Mouse (Mus musculus) gastrocnemius, adult 18-20 months (tissue): ENCODE measurements around the gene Slc25a27. TPM values are rescaled to one million over a fixed set of nuclear protein-coding genes. Genes with fewer than 3 reads are reported as not detected.

Source experiments
- DNase-seq: peaks from one replicate; pipeline ENCODE4 v3.0.0; 2021; ENCODE audit warnings: low spot score
- long read RNA-seq, 2 experiments: library from polyadenylated mRNA; stranded (forward); transcript quantifications; one replicate each; pipeline ENCODE4 v2.0.0; 2021
- total RNA-seq, 2 experiments: library from RNA; stranded (reverse); gene quantifications; 2 replicates each; pipeline ENCODE4 v1.2.3; 2021

Slc25a27 gene
- total RNA-seq: 1 to 10 TPM; 4.8 to 5.6 TPM
- long read RNA-seq, experiment 1, transcript Slc25a27-201 (9 exons, 2,895 nt): major isoform, 6 of 12 reads
- long read RNA-seq, experiment 1, partial matches to known transcripts: 2 of 12 reads
- long read RNA-seq, experiment 1, other reads (novel, unspliced or antisense): 4 of 12 reads
- long read RNA-seq, experiment 2, partial matches to known transcripts: 1 of 7 reads
- long read RNA-seq, experiment 2, other reads (novel, unspliced or antisense): 5 of 7 reads

DNA sequence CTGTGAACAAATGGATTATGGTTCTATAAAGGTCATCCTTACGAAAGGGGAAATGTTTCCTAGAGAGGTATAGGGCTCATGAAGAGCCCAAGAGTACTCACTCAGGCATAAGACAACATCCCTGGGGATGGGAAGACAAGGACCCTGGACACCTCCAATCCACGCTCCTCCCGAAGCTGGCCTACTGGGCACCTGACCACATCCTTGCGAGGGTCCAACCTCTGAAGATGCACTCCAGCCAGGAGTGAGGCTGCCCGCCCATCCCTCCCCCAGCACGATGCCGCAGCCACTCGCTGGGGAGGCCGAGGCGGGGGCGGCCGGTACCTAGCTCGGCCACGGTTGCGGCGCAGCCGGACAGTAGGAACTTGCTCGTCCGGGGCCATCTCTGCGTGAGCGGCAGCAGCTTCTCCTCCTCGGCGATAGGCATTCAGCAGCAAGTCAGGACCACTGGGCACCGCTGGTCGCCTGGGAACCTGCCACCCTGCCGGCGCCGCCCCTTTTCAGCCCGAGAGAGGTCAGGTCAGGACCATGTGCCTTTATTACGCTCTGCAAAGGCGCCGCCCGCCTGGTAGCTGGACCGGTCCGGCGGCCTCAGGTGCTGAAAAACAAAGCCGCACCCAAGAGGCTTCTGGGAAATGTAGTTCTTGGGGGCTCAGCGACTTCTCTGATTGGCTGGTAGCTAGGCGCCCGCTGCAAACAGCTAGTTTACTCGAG lies at the start of gene Slc25a27:
Slc25a27 (minus strand) TSS at position 639 of the 714 bp plus-strand sequence.
- peak; percentile 94 for DNase-seq

DNA sequence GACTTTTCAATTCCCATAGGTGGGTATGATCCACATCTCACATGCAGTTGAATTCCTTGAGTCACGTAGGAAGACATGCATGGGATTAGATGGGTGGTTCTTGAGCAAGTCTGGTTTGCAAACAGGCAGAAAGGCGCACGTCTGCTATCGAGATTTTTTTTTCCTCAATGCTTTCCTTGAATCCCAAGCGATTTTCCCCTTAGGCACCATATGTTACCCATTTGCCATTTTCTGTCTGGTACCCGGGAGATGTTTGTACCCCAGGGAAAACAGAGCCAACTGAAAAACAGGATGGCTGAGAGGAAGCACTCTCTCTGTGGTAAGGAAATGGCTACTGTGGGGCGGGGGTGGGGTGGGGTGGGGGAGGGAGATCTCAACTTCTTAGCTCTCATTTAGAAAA lies 49.6 kb upstream of the Slc25a27 start:
- no peak for DNase-seq

DNA sequence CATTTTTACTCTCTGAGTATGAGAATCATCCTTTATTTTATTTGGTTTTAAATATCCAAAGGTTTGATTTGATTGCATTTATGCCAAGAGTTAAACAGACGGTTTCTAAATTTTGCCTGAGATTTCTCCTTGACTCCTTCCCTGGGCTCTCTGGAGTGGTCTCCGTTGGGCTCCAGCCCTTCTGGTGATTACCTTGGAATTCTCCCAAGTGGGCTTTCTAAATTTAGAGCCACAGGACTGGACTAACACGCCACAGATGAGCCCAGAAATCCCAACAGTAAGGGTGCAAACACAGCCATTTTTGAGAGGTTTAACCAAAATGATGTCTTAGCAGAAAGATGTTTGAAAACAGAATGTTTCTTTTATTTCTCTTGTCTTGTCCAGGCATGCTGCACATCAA lies 47.2 kb upstream of the Slc25a27 start:
- DNase-seq: no peak

DNA sequence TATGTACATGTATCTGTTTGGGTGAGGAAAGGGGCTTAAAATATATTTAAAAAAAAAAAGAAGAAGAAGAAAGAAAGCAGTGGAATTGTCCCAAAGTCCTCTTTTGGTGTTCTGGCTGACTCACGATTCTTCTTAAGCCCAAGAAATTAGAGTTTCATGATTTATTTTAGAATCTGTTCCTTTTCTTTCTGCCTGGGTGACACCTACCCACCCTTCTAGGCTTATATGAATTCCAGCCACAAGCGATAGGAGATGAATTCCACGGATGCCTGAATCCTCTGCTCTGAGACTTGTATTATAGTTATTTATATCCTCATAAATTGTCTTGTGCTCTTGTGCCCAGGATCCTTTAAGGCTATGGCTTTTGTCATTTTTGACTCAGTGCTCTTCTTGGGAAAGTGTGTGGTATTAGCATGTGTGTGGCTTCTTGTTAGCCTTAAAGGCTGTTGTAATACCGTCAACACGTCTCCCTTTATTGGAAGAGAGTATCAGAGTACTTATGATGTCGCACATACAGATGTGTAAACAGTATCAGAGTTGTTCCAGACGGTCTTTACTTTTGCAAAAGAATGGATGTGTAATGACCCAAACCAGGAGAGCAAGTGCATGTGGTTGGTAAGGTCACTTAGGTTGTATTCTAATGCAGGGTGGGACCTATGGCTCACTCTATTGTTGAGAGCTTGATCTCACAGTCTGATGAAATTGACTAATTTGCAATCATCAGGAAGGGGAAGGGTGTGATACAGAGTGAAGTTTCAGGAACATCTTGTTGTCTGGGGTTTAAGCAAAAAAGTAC lies 44.7 kb upstream of the Slc25a27 start:
- DNase-seq: no peak

DNA sequence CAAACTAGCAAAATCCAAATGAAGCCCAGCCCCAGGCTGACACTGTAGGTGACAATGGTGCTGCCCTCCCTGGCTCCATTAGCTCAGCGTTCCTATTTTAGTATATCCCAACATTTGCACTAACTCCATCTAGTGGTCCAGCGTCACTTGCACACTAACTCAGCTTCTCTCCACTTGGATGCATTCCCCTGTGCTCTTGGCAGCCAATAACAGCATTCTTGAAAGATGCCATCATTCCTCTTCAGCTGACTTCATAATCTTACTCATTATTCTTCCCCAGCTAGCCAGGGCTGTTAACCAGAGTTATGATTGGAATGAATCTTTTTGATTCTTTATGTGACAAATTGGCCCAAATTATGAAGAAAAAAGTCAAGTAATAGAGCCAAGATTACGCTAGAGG lies 40.2 kb upstream of the Slc25a27 start:
- peak; percentile 52 for DNase-seq

DNA sequence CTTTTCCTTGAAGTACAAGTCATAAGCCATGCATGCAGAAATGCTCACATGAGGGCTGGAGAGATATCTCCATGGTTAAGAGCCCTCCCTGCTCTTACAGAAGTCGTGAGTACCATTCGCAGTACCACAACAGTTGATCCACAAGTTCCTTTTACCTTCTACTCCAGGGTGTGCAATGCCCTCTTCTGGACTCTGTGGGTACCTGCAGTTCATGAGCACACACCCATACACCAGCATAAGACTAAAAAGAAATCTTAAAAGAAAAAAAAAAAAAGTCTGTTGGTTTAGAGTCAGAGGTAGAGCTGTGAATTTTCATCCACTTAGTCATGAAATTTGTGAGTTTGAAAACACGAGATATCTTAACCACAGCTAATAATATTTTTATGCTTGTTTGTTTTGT lies 39.7 kb upstream of the Slc25a27 start:
- DNase-seq: no peak

DNA sequence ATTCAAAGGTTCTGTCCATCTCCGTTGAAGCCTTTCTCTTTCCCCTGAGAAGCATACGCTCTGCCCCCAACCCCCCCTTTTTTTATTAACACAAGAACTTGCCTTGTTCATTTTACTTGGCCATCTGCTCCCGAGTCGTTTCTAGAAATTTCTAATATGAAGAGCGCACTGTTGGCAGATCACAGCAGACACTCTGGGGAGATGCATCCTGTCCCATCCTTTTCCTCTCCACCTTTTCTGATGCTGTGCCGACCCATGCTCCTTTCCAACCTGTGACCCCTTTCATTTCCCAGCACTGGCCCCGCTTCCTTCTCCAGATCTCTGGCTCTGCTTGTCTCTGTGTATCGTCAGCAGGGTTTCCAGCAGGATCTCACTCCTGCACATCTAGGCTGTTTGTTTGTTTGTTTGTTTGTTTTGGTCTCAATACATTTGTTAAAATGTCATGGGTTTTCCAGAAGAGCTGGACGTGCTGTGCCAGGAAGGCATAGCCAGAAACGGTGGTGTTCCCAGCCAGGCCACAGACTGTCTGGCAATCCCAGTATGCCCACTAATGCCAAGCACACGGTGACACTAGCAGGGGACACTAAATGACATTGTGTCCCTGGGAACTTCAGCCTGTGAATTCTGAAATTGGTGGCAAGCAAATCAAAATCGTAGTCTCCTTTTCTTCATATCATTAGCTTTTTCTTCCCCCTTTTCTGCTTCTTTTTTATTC lies 37.4 kb upstream of the Slc25a27 start:
- DNase-seq: no peak

DNA sequence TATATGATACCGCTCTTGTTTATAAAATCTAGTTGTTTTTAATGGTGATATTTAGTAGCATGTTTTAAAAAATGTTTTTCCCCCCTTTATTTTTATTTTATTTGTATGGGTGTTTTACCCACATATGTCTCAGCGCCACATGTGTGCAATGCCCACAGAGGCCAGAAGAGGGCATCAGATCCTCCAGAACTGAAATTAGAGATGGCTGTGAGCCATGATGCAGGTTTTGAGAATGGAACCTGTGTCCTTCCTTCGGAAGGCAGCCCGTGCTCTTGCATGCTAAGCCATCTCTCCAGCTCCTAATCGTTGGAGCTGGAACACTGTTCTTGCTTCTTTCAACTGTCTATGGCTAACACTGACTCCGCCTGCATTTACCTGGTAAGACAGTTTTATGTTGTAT lies 34.0 kb upstream of the Slc25a27 start:
- peak; percentile 61 for DNase-seq

DNA sequence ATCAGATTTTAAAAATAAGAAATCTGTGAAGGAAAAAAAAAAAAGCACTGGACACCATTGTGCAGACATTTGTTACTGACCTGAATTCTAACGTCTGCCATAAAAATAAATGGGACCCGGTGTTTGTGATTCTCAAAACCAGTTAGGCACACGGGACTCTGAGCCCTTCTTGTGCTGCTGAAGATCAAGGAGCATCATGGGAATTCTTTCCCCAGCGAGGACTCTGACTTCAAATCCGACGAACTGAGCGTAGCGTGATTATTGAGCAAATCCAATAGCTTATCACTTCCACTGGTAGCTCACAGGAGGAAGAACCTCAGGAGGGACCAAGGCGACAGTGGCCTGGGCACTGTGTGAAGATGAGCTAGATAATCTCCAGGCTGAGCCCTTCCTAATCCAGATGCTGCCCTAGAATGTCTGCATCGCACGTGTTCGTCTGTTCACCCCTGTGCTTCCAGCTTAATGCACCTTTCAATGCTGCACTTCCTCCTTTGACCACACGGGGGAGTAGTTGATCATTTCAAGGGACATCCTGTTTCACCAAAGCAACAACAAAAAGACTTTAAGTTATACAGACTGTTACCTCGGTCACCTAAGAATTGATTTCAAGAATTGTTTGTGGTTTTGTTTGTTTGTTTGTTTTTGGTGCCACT lies 32.1 kb upstream of the Slc25a27 start:
- peak; percentile 76 for DNase-seq

DNA sequence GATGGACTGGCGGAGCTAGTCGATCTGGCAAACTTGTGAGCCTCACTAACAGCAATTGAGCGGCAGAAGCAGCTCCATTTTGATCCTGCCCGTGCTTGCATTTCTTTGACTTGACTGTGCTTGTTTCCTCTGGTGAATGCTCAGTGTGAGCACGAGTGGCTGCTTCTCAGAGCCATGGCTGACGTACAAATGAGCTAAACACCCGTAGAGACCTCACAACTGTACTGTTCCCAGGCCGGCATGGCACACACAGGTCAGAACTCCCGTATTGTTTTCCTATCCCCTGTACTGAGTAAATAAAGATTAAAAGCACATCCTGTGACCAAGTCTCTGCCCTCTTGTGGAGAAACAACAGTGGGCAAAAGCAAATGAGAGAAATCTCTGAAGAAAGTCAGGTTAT lies 22.6 kb upstream of the Slc25a27 start:
- DNase-seq: no peak

DNA sequence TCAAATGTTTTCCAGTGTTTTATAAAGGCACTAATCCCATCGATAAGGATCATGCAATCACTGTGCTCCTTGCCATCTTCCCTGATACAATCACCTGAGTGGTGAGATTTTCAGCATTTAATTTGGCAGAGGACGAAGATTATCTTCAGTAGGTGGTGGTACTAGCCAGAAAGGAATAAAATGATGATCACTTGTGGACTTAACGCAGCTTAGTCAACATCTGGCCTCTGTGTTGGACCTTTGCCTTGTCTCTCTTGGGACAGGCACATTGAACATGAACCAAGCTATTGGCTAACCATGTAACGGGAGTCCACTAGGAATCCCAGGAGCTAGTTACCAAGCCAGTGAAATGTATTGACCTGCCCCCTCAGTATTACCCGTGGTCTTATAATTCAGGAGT lies 17.6 kb upstream of the Slc25a27 start:
- DNase-seq: peak; percentile 26

DNA sequence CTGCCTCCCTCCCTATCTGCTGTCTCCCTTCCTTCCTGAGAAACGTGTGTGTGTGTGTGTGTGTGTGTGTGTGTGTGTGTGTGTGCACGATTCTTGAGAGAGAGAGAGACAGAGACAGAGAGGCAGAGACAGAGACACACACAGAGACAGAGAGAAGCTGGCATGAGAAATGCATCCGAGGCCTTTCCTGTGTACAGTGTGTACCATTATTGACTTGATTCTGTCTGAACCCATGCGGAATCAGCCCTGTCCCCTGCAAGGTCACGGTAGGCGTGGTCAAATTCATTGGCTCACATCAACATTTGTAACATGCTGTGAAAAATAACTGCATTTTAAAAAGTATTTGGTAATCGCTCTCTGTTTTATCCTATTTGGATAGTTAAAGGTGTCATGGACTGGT lies 17.1 kb upstream of the Slc25a27 start:
- no peak for DNase-seq

DNA sequence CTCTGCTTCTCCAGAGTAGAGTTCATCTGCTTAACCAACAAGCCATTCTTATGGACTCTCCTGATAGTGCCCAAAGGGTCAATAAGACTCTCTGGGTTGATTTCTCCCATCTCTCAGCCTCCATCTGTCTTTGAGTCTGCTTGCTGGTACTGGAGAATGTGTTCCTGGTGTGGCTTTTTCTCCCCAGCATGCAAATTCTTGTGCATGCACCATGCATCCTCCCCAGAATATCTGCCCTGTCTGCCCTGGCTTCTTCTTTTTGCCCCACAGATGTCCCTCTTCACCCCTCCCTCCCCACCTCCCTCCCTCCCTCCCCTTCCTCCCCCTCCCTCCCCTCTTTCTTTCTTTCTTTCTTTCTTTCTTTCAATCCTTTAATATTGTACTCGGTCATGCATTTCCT lies 10.3 kb upstream of the Slc25a27 start:
- DNase-seq: no peak

DNA sequence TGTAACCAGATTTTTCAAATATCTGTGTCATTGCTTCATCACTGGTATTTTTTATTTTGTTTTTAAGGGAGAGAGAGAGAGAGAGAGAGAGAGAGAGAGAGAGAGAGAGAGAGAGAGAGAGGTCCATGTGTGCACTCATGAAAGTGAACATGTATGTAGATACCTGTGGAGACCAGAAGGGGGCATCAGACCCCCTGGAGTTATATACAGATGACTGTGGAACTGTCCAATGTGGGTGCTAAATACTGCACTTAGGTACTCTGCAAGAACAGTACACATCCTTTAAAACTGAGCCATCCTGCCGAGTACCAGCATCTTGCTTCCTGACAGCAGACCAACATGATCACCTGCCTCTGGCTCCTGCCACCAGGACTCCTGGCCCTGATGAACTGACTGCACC lies 9.2 kb upstream of the Slc25a27 start:
- no peak for DNase-seq

DNA sequence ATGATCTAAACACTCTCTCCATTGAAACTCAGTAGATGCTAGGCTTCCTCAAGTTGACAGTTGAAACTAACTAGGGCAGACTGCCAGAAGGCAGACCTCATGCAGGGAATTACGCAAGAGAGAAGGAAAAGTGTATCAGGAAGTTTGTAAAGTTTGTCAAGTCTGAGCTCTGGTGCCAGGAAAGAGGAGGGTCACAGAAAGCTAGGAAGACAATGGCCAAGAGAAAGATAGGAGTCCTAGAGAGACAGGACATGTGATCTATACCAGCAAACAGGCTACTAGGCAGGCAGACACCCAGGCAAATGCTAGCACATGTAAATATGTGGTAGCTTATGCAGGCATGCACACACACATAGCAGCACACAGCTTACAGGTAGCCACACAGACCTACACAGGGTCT lies 8.2 kb upstream of the Slc25a27 start:
- peak; percentile 29 for DNase-seq

DNA sequence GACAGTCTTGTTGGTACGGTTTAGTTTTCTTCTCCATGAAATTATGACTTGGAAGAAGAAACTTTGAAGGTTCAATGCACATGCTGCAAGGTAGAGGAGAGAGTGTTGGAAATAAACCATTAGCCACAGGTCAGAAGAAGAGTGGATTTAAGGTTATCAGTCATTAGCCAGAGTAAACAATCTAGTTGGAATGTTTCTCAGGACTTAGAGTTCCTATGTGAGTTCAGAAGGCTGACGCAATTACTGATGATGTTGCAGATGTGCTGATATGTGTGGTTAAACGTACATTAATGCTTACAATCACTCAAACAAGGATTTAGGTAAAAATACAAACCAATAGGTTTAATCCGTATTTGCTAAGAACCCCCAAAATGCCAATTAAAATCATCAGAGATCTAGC lies 4.9 kb upstream of the Slc25a27 start:
- DNase-seq: no peak

DNA sequence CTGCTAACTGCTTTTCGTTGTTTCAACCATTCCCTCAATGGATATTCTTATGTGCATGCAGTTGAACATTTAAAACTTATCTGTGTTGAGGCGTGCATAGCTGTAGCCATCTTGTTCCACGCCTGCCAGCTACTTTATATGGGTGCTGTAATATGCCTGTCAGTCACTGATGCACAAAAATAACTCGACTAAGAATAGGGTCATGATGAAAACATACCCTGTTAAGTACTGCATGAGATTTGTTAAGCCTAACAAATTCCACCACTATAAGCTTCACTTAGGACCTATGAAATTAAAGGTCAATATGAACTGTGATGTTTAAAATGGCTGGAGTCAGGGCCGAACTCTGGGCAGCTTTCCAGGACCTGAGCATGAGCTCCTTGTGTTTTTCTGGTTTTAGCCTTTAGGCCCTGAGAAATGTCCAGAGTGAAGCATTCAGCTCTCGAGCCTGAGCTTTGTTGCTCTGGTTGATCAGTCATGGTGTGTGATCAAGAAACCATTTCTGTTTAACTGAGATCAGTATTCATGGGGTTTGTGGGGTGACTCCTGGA lies 2.2 kb upstream of the Slc25a27 start:
- DNase-seq: peak; percentile 13

DNA sequence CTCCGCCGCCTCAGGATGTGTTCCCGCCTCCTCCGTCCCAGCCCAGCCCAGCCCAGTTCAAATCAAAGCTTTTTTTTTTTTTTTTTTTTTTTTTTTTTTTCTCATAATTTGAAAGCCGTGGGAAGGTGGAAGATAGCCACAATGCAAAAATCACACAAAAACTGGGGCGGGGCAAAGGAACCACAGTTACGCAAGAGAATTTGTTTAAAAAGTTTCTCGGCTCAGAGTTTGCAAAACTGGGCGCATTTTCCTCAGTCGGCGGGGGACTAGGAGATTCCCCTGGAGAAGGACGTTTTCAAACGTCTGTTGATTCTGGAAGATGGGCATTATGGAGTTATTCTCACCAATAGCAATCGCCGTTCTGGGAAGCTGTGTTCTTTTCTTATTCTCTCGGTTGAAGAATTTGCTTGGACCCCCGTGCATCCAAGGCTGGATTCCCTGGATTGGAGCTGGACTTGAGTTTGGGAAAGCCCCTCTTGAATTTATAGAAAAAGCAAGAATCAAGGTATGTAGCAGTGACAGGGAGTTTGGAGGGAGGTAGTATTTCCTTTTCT lies 353 bp upstream of the Slc25a27 start, which contains the start of gene Cyp39a1:
Cyp39a1 (plus strand) TSS at position 136 of the 554 bp plus-strand sequence.
- DNase-seq: no peak

DNA sequence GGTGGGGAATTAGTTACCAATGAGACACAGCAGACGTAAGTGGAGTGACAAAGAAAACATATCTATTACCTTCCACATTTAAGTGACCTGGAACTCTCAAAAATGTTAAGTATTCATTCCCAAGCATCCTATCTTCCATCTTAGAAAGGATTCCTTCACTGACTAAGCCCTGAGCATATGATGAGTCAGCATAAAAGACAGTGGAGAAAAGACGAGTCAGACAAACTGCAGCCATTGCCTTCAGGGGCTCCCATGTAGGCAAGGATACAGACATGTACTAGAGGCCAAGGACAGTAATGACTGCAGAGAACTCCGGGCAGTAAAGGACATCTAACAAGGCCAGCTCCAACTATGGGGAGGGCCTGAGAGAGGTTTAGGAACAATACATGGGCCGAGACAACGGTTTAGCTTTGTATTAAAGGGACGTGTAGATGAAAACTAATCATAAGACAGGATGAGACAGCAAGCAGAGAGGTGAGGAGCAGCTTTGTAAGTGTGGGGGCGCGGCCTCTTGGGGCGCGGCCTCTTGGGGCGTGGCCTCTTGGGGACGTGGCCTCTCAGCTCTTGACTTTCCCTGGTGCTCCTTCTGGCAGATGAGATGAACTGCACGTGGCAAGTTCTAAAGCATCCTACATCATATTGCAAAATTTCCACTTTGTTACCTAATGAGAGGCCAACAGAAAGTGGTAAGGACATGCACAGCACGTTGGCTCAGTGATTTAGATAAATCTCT lies 15.5 kb downstream of the Slc25a27 start:
- no peak for DNase-seq
